1 mouse cellular context compared by ENCODE assay signal in the genomic region with DNA sequence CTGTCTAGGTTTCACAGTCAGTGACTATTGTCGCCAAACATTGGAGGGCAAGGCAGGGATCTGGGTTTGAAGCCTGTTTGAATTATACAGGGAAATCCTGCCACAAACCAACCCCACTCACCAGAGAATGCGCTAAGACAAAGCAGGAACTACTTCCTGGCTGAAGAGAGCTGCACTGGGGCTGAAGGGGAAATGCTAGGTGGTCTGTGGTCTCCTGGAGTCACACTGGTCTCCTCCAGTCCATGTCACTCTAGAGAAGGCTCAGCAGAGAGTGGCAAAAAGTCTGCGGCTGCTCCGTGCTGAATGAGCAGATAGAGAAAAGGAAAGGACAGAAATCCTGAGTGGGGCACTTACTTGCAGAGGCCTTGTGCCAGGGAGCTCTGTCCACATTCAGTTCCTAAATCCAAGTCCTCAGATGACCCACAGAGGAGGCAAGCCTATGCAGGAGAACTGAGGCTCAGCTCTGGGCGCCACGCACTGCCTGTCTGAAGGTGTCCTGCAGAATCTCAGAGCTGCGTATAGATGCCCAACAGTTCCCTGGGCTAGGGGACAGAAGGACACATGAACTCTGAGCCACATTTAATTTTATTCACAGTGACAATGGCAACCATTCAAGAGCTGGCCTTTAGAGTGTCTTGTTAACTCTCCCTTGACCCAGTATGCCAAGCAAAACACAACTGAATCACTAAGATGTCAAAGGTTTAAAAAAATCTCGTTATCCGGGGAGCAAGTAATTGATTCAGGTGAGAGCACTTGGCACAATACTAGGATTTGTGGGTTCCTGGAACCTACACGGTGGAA.
TF ChIP-seq lines count a peak whose summit lies in the region.

No protein-coding gene starts in this region.

TF ChIP-seq in MEL, 35 proteins besides CTCF, POLR2A, EP300 and RAD21 (continued from another document):
- TF ChIP-seq POLR2AphosphoS5 (IDR thresholded peaks at IDR 0.05; ENCODE audit: borderline replicate concordance, low read depth, low read length): no peak
- no peak for TF ChIP-seq MXI1 (IDR thresholded peaks at IDR 0.05; ENCODE audit: low read depth, low read length)
- TF ChIP-seq MAFK (IDR thresholded peaks at IDR 0.05; ENCODE audit: borderline replicate concordance, low read depth, low read length): no peak
- no peak for TF ChIP-seq KAT2A (conservative IDR thresholded peaks at IDR 0.05; ENCODE audit: low read depth, low read length)
- TF ChIP-seq TCF12 (IDR thresholded peaks at IDR 0.05; ENCODE audit: low read depth, low read length): no peak
TF ChIP-seq in MEL: peak in this region for 0.
